Mouse (Mus musculus): ENCODE measurements around the gene Rftn1. TPM values are rescaled to one million over a fixed set of nuclear protein-coding genes. Genes with fewer than 3 reads are reported as not detected.

The Rftn1 gene
- polyA plus RNA-seq, 1 experiment, result 2.8 TPM

DNA sequence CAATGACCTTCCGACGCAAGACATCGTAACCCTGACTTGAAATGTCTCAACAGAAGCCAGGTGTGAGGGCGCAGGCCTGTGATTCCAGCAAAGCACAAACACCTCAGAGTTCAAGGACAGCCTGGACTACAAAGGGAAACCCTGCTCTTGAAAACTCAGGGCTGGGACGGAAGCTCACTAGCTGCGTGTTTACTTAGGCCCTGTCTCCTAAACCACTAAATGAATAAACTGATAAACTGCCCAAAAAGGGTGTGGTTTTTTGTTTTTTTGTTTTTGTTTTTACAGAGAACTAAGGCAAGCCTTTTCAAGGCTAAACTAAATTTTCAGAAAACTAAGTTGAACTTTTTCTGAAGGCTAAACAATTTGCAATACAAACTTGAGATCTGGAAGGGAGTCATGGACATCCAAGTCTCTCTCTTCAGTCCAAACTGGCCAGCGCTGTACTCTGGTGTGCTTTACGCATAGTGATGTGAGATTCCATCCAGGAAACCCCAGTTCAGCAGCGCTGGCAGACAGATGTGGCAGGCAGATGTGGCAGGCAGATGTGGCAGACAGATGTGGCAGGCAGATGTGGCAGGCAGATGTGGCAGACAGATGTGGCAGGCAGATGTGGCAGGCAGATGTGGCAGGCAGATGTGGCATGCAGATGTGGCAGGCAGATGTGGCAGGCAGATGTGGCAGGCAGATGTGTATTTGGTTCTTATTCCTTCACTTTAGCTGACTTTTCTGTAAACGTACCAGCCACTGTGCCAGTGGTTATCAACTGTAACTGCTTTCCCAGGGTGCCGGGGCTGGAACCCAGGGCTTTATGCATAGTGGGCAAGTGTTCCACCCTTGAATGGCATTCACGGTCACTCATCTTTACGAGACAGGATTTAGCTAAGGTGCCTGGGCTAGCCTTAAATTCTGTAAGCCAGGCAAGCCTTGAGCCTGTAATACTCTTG is 158.7 kb downstream of the Rftn1 start:
- Histone ChIP-seq H3K27me3 (ENCODE audit: control insufficient read depth, insufficient read depth, low read length) (no peaks in the 10 kb centered on the region), H3K4me1 (ENCODE audit: control insufficient read depth, insufficient read depth, low read length) (no peaks in the 10 kb centered on the region)

DNA sequence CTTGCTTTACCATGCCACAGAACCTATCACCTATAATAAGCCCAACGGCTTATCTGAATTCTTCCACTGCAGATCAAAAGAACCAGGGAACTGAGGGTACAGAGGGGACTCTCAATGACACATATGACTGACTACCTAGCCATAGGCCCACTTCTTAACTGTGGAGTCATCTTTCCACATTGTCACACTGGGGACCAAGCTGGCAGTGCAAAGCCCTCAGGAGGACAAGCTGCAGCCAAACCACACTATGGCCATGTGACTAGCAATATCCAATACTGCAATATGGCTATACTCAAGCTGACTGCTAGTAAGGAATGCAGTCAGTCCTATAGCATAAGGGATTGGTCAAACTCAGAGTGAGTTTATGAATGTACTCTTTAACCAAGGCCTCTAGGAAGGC is 164.8 kb downstream of the Rftn1 start:
- Histone ChIP-seq H3K4me3 (ENCODE audit: control insufficient read depth, low read depth, low read length) (no peak overlapping the region), H3K36me3 (ENCODE audit: control insufficient read depth, insufficient read depth, low read length) (no peaks in the 10 kb centered on the region), H3K27me3 (ENCODE audit: control insufficient read depth, insufficient read depth, low read length) (no peaks in the 10 kb centered on the region), H3K4me1 (ENCODE audit: control insufficient read depth, insufficient read depth, low read length) (peaks cover 1% of the 10 kb centered on the region), H3K27ac (ENCODE audit: control insufficient read depth, insufficient read depth, low read depth, low read length) (no peak overlapping the region)
- TF ChIP-seq POLR2A (IDR thresholded peaks at IDR 0.05; ENCODE audit: control insufficient read depth, low read depth, low read length) (no peak), CTCF (IDR thresholded peaks at IDR 0.05; ENCODE audit: control insufficient read depth, insufficient read depth, insufficient replicate concordance, low read depth, low read length) (no peak)

More for the DNA sequence above, 158.7 kb downstream of the Rftn1 start:
- Histone ChIP-seq H3K4me3 (ENCODE audit: control insufficient read depth, low read depth, low read length) (no peak overlapping the region), H3K36me3 (ENCODE audit: control insufficient read depth, insufficient read depth, low read length) (no peaks in the 10 kb centered on the region), H3K27ac (ENCODE audit: control insufficient read depth, insufficient read depth, low read depth, low read length) (no peak overlapping the region)
- no peak for TF ChIP-seq CTCF (IDR thresholded peaks at IDR 0.05; ENCODE audit: control insufficient read depth, insufficient read depth, insufficient replicate concordance, low read depth, low read length)
- no peak for TF ChIP-seq POLR2A (IDR thresholded peaks at IDR 0.05; ENCODE audit: control insufficient read depth, low read depth, low read length)

DNA sequence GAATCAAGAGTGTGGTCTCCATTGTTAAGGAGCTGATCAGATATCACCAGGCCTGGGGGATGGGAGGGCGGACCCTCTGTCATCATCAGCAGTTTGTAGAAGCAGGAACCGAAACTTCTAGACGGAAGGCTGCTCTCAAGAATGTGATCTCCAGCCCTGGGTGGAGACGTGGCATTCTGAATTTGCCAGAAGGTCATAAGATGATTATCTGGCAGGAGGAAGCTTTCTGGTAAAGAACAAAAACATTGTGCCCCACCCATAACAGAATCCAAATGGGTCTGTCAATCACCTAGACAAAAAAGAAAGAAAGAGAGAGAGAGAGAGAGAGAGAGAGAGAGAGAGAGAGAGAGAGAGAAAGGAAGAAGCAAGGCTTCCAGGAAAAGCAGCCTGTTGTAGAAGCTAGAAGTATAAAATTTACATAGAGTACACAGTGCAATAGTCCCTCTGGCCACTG is 165.3 kb downstream of the Rftn1 start:
- no peak overlapping the region for H3K4me3 ChIP-seq (ENCODE audit: control insufficient read depth, low read depth, low read length)
- H3K4me1 ChIP-seq (ENCODE audit: control insufficient read depth, insufficient read depth, low read length), result peaks cover 4% of the 10 kb centered on the region
- H3K27me3 ChIP-seq (ENCODE audit: control insufficient read depth, insufficient read depth, low read length), result no peaks in the 10 kb centered on the region
- H3K36me3 ChIP-seq (ENCODE audit: control insufficient read depth, insufficient read depth, low read length), result no peaks in the 10 kb centered on the region
- no peak for TF ChIP-seq CTCF (IDR thresholded peaks at IDR 0.05; ENCODE audit: control insufficient read depth, insufficient read depth, insufficient replicate concordance, low read depth, low read length)
- TF ChIP-seq POLR2A (IDR thresholded peaks at IDR 0.05; ENCODE audit: control insufficient read depth, low read depth, low read length), result no peak
- H3K27ac ChIP-seq (ENCODE audit: control insufficient read depth, insufficient read depth, low read depth, low read length), result no peak overlapping the region

DNA sequence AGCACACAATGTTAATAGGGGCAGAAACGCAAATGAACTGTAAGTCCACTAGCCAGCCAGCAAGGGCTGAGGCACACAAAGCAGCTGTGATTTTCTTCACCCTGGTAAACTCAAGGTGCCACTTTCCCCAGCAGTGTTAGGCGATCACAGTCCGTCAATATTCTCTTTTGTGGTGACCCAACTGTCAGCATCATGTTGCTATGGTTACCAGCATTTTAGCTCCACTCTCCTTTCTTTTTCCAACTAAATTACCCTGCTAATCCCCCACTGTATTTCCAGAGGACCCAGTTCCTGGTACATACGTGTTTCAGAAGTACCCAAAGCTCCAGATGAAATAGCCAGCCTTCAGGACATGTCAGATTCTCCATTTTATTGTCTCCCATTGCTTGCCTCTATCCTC is 169.1 kb downstream of the Rftn1 start:
- Histone ChIP-seq H3K4me1 (ENCODE audit: control insufficient read depth, insufficient read depth, low read length) (peaks cover 4% of the 10 kb centered on the region), H3K4me3 (ENCODE audit: control insufficient read depth, low read depth, low read length) (no peak overlapping the region), H3K27me3 (ENCODE audit: control insufficient read depth, insufficient read depth, low read length) (no peaks in the 10 kb centered on the region), H3K36me3 (ENCODE audit: control insufficient read depth, insufficient read depth, low read length) (no peaks in the 10 kb centered on the region), H3K27ac (ENCODE audit: control insufficient read depth, insufficient read depth, low read depth, low read length) (no peak overlapping the region)
- no peak for TF ChIP-seq CTCF (IDR thresholded peaks at IDR 0.05; ENCODE audit: control insufficient read depth, insufficient read depth, insufficient replicate concordance, low read depth, low read length)
- TF ChIP-seq POLR2A (IDR thresholded peaks at IDR 0.05; ENCODE audit: control insufficient read depth, low read depth, low read length), result no peak

DNA sequence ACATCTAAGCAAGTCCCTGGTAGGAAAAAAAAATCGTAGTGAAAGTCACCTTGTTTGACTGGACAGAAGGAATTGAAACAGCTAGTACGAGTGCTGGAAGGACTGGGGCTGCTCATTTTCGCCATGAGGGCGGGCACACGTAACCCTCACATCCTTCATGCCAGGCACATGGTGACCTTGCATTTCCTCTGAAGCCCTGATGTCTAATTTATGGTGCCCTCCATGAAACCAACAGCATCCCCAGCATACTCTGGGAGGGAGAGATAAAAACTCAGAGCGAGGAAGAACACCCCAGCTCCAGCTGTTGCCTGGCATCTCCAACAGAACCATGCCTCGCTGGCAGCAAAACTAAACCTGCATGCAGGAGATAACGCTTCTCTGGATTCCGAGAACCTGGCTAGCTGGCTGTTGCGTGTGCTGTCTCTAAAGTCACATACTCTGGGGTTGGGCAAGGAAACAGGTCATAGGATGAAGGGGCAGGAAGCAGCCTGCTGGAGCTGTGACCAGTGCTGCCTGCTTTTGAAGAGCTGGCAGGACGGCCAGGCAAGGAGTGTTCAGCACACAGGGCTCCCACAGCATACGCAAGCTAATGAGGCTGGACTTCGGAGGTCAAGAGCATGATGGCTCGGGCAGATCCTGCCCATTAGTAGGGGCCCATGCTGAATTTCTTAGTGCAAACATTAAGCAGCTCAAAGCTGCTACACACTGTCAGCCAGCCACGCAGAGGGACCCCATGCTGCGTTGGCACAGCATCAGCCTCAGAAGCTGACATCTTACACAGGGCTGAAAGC is 170.1 kb downstream of the Rftn1 start:
- Histone ChIP-seq H3K36me3 (ENCODE audit: control insufficient read depth, insufficient read depth, low read length) (no peaks in the 10 kb centered on the region), H3K4me1 (ENCODE audit: control insufficient read depth, insufficient read depth, low read length) (peaks cover 4% of the 10 kb centered on the region)

DNA sequence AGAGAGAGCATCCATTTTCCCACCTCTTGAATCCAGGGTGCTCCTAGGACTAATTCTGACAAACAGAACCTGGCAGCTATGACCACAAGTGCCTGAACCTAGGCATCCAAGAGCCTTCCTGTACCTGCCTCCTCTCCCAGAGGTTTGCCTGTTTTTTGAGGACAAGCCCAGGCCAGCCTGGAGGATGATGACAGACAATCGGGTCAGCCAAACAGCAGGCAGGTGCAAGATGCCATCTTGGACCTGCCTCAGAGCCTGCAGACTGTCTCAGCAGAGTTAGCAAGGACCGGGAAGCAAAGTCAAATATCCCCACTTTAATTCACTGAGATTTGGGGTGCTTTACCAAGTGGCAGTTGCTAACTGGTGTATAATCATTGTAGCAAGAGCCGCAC is 170.7 kb downstream of the Rftn1 start:
- Histone ChIP-seq H3K27me3 (ENCODE audit: control insufficient read depth, insufficient read depth, low read length) (no peaks in the 10 kb centered on the region), H3K36me3 (ENCODE audit: control insufficient read depth, insufficient read depth, low read length) (no peaks in the 10 kb centered on the region), H3K27ac (ENCODE audit: control insufficient read depth, insufficient read depth, low read depth, low read length) (no peak overlapping the region), H3K4me3 (ENCODE audit: control insufficient read depth, low read depth, low read length) (no peak overlapping the region), H3K4me1 (ENCODE audit: control insufficient read depth, insufficient read depth, low read length) (peaks cover 4% of the 10 kb centered on the region)
- TF ChIP-seq POLR2A (IDR thresholded peaks at IDR 0.05; ENCODE audit: control insufficient read depth, low read depth, low read length) (no peak), CTCF (IDR thresholded peaks at IDR 0.05; ENCODE audit: control insufficient read depth, insufficient read depth, insufficient replicate concordance, low read depth, low read length) (no peak)

More for the DNA sequence above, 170.1 kb downstream of the Rftn1 start:
- H3K27me3 ChIP-seq (ENCODE audit: control insufficient read depth, insufficient read depth, low read length), result no peaks in the 10 kb centered on the region
- no peak overlapping the region for H3K4me3 ChIP-seq (ENCODE audit: control insufficient read depth, low read depth, low read length)
- H3K27ac ChIP-seq (ENCODE audit: control insufficient read depth, insufficient read depth, low read depth, low read length), result no peak overlapping the region
- TF ChIP-seq CTCF (IDR thresholded peaks at IDR 0.05; ENCODE audit: control insufficient read depth, insufficient read depth, insufficient replicate concordance, low read depth, low read length) (no peak), POLR2A (IDR thresholded peaks at IDR 0.05; ENCODE audit: control insufficient read depth, low read depth, low read length) (no peak)

DNA sequence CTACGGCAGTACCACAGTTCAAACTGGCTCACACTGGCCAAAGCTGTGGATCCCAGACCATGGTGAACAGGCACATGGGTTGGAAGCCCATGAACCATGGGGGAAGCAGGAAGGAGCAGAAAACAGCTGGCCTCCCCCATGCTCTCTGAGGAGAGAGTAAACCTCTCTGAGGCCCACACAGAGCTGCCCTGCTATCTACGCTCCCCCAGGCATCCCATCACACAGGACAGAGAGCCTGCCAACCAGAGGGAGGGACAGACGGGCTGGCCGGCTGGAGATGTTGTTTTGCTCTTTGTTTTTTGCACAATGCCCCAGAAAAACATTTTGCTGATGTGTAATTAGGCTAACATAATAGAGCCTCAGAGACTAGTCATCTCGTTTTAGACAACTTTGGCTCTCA is 171.4 kb downstream of the Rftn1 start:
- Histone ChIP-seq H3K36me3 (ENCODE audit: control insufficient read depth, insufficient read depth, low read length) (no peaks in the 10 kb centered on the region), H3K4me3 (ENCODE audit: control insufficient read depth, low read depth, low read length) (no peak overlapping the region), H3K27me3 (ENCODE audit: control insufficient read depth, insufficient read depth, low read length) (no peaks in the 10 kb centered on the region), H3K4me1 (ENCODE audit: control insufficient read depth, insufficient read depth, low read length) (peaks cover 4% of the 10 kb centered on the region), H3K27ac (ENCODE audit: control insufficient read depth, insufficient read depth, low read depth, low read length) (no peak overlapping the region)
- TF ChIP-seq CTCF (IDR thresholded peaks at IDR 0.05; ENCODE audit: control insufficient read depth, insufficient read depth, insufficient replicate concordance, low read depth, low read length) (no peak), POLR2A (IDR thresholded peaks at IDR 0.05; ENCODE audit: control insufficient read depth, low read depth, low read length) (no peak)
